Mouse (Mus musculus) brain, embryonic 14.5 days (tissue): ENCODE measurements at regions not wholly inside any gene's neighbourhood (a gene's known extent, or its start where the extent isn't known, plus 50 kb on each side); places are given as distances from the start of the nearest gene placed in this dataset.

Source experiments
- CTCF ChIP-seq: fragments of 200-500 bp; IDR thresholded peaks from 2 replicates; pipeline ENCODE4 v1.5.1; 2012; ENCODE audit warnings: inconsistent platforms, mild to moderate bottlenecking, moderate library complexity, borderline replicate concordance; ENCODE audit not compliant: insufficient read depth, insufficient read length; ENCODE audit errors: extremely low read depth
- POLR2A ChIP-seq: fragments of 200-500 bp; IDR thresholded peaks from 2 replicates; pipeline ENCODE4 v1.6.1; 2012; ENCODE audit warnings: mild to moderate bottlenecking, inconsistent platforms, borderline replicate concordance; ENCODE audit not compliant: poor library complexity, insufficient read depth, insufficient read length, severe bottlenecking; ENCODE audit errors: extremely low read depth

GRCm38 (mm10) chr8:116139934-116140333 is 364.8 kb upstream of the Dynlrb2 start:
- TF ChIP-seq CTCF (no peak), POLR2A (no peak)
